Mouse (Mus musculus) right cerebral cortex, postnatal 25 days (tissue): Measurements from ENCODE around the gene Slc25a3.
A peak's percentile ranks its signal among the peaks of the same experiment; 100 is the strongest.

ENCODE experiments used
- DNase-seq: peaks from one replicate; pipeline ENCODE4 v3.0.0; 2022

The Slc25a3 gene

DNA sequence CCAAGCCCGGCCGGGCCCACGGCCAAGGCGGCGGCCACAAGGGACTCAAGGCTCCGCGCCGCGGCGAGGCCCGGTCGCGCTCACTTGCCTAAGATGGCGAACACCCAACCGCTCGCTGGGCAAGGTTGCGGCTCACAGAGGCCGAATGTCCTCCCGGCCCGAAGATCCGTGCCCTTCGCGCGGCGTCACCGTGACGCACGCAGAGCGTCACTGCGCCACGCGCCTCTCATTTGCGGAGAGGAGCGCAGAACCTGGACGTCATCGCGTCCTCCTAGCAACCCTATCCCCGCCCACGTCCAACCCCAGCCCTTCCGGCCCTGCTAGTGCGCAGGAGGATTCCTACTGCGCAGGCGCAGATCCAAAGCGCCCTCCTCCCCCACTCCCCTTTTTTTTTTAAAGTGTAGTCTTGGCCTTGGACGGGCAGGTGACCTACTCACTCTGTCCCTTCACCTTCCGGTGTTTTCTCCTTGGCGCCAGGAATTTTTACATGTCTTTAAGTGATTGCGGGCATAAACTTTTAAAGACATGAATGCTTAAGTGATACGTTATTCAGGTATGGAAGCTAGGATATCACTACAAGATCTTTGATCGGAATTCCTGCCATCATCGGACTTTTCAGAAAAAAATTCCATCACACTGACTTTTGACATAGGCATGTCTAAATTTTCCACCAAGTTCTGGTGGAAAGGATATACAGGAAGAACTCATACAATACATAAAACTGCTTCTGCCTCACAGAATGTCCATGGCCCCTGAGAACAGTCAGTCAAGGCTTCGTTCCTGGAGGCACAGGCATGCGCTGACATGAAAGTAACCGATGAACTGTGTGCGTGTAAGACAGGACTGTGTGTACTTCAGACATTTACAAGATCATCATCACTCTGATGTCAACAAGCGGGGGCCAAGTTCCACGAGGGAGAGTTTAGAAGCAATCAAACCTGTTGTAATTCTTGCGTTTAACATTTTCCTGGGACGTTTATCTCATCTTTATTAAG, at the start of gene Slc25a3:
TSS of gene Slc25a3 (minus strand) at position 232 of the 995 bp plus-strand sequence.
- peak; percentile 98 for DNase-seq

DNA sequence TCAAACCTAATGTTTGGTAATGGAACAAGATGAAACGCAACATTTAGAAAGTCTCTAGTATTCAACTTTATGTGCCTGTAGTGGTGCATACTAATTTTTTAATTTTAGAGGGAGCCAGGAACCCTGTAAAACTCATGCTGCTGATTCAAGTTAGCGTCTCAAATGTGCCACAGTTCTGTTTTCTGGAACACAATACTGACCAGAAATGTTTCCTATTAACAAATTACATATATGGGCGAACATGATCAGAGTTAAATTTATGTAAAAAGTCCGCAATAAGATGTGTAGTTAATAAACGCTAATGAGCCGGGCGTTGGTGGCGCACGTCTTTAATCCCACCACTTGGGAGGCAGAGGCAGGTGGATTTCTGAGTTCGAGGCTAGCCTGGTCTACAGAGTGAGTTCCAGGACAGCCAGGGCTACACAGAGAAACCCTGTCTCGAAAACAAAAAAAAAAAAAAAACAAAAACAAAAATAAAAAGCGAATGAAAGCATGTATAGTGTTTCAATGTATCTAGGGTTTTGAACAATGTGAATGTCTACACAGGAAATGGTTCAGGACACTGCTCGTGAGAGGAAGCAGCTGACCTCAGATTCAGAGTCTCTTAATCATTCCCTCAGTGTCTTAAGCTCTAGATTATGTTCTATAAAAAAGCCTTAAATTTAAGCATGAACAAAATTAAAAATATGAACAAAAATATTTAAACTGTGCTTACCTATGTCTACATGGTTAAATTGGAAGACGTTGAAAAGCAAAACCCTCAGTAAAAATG, 48.7 kb upstream of the Slc25a3 start:
- no peak for DNase-seq

DNA sequence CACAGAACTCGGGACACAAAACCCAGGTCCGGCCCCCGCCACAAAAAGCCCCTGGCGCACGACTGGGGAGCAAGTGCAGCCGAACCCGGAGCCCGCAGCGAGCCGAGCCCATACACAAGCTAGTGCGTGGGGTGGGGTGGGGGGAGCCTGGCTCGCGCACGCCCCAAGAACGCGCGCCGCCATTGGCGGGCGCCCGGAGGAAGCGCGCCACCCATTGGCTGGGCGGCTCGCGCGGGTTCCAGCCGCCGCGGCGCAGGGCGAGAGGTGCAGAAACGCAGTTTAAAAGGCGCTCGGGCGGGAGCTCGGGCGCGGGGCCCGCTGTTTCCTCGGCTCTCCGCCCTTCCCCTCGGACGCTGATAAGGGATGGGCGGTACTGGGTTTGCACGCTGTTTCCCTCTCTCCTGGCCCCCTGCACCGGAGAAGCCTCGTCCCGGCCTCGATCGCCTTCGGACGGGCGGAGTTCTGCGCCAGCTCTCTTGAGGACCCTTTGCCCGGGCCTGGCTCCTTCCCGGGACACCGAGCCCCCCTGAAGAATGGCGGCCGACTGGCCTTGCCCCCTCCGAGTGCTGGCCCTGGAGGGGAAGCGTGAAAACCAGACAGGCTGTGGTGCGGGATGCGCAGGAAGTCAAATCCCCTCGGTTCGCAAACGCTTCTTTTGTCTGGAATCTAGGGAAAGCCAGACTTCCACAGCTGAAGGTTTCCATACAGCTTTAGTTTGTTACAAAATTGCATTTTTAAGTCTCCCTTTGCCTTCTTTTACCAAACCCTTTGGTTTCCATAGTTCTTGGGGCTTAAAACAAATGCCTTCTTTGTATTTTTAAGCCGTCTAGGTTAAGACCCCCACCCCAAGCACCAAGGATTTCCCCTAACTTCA, 47.8 kb upstream of the Slc25a3 start:
- DNase-seq: peak; percentile 96

DNA sequence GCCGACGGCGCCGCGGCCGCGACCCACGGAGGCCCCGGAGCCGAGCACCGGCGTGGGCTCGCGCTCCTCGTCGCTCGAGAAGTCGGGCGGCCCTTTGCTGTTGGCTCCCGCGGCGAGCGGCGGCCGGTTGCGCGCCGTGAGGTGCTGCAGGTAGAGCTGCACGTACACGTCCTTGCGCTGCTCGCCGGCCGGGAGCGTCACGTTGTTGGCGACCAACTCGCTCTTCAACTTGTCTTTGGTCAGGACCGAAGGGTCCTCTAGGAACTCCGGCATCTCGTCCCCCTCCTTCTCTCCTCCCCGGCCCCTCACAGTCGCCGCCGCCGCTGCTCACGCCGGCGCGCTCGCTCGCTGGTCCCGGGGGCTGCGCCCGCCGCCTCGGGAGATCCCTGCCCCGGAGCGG, 47.2 kb upstream of the Slc25a3 start:
- no peak for DNase-seq

DNA sequence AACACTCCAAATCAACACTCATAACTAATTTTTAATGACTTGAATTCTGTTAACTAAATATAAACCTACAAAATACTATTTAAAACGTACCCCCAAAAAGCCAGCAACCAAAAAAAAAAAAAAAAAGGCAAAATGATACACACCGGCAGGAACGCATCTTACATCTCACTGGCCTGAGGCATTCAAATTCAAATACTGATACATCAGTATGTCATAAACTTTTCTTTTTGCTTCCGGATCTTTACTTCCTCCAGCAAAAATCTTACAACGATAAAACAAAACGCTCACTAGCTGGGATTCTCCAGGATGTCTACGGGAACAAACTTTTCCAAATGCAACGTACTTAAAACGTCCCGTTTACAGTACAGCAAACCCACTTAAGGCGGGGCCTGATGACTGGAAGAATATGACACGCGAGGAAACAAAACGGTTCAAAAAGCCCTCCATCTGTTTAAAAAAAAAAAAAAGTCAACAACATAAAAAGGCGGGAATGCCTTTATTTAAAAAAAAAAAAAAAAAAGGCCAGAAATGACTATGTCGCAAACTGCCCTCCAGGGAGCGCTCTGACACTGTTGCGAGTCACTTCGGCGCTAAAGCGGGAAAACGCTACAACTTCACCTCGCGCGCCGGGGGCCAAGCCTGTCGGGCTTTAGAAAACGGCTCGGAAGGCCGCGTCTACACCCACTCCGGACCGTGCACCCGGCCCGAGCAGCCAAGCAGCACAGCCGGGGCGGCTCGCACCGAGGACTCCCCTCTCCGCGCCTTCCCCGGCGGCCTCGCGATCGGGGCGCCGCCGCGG, 46.5 kb upstream of the Slc25a3 start:
- DNase-seq: peak; percentile 84

DNA sequence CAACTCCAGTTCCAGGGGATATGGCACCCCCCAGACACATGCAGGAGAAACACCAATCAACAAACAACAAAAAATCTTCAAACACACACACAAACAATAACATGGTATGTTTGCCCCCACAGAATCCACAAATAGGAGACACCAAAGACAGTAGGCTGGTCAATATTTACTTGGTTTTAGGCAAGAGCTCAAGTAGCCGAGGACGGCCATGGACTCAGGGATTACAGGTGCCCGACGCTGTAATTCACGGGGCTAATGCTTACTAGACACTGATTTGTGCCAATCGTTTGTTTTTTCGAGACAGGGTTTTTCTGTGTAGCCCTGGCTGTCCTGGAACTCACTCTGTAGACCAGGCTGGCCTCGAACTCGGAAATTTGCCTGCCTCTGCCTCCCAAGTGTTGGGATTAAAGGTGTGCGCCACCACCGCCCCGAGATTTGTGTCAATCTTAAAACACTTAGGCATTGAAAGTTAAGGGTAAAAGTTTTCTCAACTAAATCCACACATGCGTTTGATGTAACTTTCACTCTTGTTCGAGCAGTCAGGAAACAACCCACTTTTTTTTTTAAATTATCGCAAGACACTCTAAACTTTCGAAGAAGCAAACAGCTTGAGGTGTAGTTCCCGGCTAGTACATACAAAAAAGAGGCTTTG, 45.7 kb upstream of the Slc25a3 start:
- no peak for DNase-seq

DNA sequence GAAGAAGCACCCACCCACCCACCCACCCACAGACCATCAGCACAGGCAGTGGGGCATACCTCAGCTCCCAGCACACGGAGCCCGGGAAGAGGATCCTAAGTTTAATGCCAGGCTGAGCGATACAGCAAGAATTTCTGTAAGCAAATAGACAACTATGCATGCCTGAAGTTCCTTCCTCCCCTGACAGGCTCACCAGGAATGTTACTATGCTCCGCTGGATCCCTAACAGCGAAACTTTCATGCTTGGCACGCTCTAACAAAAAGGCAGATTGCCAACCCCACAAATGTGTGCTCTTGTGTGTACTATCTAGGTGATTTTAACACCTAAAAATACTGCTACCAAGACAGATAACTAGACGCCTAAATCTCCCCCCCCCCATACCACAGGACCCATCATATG, 43.5 kb upstream of the Slc25a3 start:
- DNase-seq: no peak

DNA sequence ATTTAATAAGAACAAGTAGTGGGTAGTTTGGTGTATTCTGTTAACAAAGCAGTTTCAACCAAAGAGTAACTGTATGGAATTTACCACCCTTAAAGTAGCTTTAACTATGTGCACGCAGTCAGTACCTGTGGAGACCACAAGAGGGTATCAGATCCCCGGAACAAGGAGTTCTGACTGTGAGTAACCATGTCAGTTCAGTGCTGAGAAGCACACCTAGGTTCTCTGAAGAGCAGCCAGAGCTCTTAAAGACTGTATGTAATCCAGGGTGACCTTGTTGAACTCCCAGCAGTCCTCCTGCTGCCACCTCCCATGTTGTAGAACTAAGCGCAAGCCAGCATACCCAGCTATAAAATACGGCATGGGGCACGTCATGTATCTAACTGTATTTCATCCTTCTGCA, 43.0 kb upstream of the Slc25a3 start:
- DNase-seq: no peak

DNA sequence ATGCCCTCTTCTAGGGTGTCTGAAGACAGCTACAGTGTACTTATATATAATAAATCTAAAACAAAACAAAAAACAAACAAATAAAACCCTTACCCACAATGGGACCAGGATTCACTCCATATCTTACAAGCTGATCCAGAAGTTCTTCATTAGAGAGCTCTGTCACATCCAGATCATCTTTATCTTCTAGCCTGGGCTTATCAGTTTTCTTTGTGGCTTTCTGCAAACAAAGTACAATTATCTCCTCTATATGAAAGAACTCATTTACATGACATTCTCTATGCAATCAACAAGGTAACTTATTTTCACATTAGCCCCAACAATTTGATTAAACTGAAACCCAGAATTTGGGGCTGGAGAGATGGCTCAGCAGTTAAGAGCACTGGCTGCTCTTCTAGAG, 42.0 kb upstream of the Slc25a3 start:
- no peak for DNase-seq

DNA sequence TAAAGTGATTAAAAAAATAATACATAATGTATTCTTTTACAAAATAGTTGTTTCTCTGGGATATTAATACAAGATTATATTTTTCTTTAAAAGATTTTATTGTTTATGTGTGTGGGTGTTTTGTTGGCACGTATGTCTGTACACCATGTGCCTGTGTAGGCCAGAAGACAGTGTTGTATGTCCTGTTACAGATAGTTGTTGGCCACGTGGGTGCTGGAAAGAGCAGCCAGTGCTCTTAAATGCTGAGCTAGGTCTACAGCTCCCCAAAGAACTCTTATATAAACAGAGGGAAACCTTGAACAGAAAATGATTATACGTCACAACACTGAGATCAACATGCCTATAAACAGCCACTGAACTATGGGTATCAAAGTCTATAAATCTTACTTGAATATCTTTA, 40.6 kb upstream of the Slc25a3 start:
- DNase-seq: no peak

DNA sequence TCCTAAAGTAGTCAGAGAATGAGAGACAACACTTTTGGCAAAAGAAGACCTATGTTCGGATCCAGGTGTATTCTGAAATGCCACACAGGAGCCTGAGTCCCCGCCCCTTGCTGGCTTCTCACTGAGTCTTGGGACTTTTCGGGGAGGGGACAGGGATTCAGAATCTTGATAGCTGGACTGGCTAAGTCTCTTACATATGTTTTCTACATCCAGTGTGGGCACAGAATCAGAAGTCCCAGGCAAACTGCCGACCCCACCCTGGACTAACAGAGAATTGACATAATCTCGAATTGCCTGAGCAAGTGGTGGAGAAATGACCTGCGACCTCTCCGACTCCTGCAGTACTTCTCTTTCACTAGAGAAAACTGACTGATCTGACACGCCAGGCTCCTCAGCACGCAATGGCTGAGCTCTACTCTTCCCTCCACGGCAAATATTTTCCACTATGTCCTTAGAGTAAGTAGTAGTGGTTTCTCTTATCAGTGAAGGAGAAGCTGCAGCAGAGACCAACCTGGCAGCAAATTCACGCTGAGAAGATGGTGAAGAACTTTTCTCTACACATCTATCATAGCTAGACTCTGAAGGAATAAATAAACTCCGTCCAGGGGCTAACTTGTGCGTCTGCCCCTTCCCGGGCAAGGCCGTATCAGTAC, 38.8 kb upstream of the Slc25a3 start:
- DNase-seq: no peak

DNA sequence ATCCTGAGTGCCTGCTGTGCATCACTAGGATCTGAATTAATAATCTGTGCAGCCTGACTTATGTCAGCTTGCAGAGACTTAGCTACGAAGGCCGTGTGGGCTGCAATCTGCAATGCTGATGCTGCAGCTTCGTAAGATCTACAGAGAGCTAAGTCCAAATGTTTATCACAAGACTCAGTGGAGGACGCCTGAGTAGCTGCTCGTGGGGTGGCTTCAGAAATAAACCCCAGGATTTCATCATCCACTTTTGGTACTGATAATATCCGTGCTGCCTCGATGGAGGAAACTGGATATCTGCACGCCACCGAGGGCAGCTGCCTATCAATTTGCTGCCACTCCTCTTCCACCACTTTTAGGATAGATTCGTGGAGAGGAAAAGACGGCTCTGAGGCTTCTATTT, 38.2 kb upstream of the Slc25a3 start:
- no peak for DNase-seq

DNA sequence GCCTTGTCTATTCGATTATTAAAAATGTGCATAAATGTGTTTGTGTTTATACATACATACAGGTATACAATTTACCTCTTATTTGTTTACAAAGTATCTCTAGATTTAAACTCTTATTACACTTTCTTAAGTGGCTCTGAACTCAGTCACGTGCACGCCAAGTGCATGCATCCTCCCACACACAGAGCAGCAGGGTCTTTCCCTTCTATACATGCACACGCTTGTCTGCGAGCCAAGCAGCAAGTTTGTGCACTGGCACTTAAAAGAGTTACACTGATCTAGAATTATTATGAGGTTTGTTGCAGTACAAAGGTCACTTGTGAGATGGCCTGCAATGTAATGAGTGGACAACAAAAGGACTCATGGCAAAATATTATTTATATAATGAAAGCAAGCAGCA, 37.1 kb upstream of the Slc25a3 start:
- no peak for DNase-seq

DNA sequence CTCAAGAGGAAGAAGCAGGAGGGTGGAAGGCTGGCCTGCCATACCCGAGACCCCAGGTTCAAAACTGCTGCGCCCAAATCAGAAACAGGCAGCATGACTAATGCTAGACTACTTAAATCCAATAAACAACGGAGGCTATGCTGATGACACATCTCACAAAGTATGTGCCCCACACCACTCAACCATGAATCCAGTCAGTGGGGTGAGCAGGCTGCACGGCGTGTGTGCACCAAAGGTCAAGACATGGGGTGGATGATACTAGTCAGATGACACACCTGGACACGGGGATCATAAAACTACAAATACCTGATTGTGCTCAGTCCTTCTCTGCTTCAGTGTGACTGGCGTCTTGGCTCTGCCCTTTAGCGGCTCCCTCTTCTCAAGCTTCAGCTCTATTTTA, 34.6 kb upstream of the Slc25a3 start:
- DNase-seq: no peak

DNA sequence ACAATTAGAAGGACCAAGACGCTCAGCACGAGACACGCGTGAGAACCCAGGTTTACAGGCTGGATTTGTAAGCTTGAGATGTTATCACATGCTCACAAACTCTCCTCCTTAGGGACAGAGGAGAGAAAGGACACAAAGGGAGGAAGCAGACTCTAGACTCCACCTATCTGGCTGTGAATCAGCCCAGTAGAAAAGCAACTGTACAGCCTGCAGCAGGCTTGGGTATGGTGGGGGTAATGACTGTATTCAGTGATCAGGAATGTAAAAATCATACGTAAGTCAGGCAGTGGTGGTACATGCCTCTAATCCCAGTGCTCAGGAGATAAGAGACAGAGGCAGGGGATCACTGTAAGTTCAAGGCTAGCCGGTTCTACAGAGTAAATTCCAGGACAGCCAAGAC, 32.5 kb upstream of the Slc25a3 start:
- no peak for DNase-seq

DNA sequence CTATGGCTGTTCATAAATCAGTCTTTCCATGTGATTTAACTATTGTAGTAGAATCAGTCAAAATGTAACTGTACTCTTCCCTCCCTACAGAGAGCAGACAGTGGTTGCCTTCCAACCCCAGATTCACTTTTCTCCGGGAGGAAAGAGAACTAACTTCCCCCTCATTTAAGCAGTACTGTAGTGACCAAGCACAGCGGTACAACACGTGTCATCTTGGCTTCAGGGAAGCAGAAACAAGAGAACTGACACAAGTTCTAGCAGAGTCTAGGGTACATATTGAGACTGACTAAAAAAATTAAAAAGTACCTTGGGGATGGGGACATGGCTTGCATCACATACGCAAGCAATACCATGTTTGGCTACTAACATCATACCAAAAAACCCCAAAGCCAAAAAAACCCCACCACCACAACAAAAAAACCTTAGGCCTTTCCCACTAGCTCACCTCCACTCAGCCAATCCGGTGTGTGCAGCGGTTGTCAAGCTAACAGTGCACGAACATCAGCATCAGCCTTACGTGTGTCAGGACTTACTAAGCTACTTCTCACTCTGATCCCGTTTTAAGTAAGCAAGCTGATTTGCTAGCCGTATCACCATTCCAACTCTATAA, 30.1 kb upstream of the Slc25a3 start:
- no peak for DNase-seq

DNA sequence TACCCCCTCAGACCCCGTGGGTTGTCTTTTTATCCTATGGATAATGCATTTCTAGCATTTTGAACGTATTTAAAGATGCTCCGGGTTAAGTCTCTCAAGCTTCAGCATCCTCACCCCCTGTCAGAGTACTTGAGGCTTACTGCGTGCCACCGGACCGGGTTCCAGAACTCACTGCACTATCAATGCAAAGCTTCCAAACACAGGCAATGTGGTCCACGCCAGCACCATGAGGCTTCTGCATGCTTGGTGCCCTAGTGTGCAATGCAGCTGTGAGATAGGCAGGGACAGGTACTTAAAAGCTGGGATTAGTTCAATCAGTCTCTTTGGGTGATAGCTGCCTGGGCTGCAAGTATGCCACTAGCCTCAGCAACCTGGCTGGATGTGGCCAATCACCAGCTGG, 21.6 kb upstream of the Slc25a3 start:
- no peak for DNase-seq

DNA sequence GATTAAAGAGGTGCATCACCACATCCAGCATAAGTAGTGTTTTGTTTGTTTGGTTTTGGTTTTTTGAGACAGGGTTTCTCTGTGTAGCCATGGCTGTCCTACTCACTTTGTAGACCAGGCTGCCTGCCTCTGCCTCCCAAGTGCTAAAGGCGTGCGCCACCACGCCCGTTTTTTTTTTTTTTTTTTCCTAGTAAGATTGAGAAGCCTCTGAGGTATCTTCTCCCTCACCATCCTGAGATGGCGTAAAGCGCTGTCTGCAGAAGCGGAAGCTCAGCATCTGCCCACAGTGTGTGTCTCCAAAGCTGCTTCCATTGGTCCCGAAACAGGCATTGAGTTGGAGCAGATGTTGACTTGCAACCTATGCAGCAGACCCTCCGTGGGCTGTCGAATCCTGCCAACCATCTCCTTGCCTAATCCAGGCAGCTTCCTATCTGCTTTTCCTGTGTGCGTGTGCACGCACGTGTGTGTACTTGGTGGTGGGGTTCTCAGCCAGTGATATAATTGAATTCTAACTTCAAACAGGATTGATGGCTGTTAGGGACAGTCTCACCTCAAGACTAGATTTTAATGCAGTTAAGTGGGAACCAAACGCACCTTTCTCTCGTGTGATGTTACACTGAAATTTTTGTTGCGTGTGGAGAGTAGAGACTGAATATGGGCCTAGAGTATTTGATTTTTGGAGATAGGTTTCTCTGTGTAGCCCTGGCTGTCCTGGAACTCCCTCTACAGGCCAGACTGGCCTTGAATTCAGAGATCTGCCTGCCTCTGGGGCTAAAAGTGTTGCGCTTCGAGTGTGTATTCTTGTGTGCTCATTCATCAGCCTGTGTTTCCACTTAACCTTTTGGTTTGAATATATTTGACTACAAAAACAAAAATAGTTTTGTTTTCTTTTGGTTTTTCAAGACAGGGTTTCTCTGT, 19.7 kb upstream of the Slc25a3 start:
- DNase-seq: no peak

DNA sequence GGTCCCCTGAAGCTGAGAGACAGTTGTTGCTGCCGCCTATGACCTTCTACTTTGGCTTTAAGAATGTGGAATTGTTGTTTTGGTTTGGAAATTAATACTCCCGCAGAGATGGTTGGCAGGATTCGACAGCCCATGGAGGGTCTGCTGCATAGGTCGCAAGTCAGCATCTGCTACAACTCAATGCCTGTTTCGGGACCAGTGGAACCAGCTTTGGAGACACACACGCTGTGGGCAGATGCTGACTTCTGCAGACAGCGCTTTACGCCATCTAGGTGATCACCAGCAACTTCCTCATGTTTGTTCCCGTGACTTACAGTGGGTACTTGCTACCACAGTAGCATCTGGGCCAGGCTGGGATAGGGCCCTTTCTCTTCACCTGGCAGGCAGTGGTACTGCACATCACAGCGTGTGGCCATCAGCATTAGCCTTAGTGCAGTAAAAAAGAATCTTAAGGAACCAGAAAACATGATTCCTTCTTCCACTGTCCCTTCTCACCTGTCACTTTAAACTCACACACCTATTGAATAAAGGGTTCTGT, 18.9 kb upstream of the Slc25a3 start:
- DNase-seq: no peak
